Mouse (Mus musculus): ENCODE measurements at regions not wholly inside any gene's neighbourhood (a gene's known extent, or its start where the extent isn't known, plus 50 kb on each side); places are given as distances from the start of the nearest gene placed in this dataset.

GRCm38 (mm10) chr4:22972784-22973584 is 484.8 kb upstream of the Pou3f2 start:
- ATAC-seq (ENCODE audit: insufficient read depth, low FRiP score) = no peak

GRCm38 (mm10) chr4:22971127-22971526 is 483.0 kb upstream of the Pou3f2 start:
- H3K27me3 ChIP-seq (ENCODE audit: control insufficient read depth, insufficient read depth, low read length) = no peaks in the 10 kb centered on the region
- no peaks in the 10 kb centered on the region for H3K36me3 ChIP-seq (ENCODE audit: control insufficient read depth, insufficient read depth, low read length)
- no peak for ATAC-seq (ENCODE audit: insufficient read depth, low FRiP score)
- H3K4me1 ChIP-seq (ENCODE audit: control insufficient read depth, insufficient read depth, low read length) = no peaks in the 10 kb centered on the region
- no peak overlapping the region for H3K9ac ChIP-seq (ENCODE audit: low read length)
- no peak overlapping the region for H3K4me3 ChIP-seq (replicated peaks; ENCODE audit: low read length)
- H3K9me3 ChIP-seq (replicated peaks; ENCODE audit: control insufficient read depth, low read length) = no peaks in the 10 kb centered on the region
- H3K4me2 ChIP-seq (ENCODE audit: low read depth, low read length) = no peak overlapping the region
- WGBS = 59% methylated on average over 2 of the region's 2 CpGs
- H3K27ac ChIP-seq (ENCODE audit: low read length) = no peak overlapping the region

More at GRCm38 (mm10) chr4:22972784-22973584, 484.8 kb upstream of the Pou3f2 start:
- H3K27me3 ChIP-seq (ENCODE audit: control insufficient read depth, insufficient read depth, low read length) = no peaks in the 10 kb centered on the region
- no peak overlapping the region for H3K4me2 ChIP-seq (ENCODE audit: low read depth, low read length)
- no peak overlapping the region for H3K27ac ChIP-seq (ENCODE audit: low read length)
- H3K9me3 ChIP-seq (replicated peaks; ENCODE audit: control insufficient read depth, low read length) = no peaks in the 10 kb centered on the region
- no peaks in the 10 kb centered on the region for H3K4me1 ChIP-seq (ENCODE audit: control insufficient read depth, insufficient read depth, low read length)
- 56% methylated on average over 11 of the region's 11 CpGs for WGBS
- no peak overlapping the region for H3K4me3 ChIP-seq (replicated peaks; ENCODE audit: low read length)
- no peaks in the 10 kb centered on the region for H3K36me3 ChIP-seq (ENCODE audit: control insufficient read depth, insufficient read depth, low read length)
- no peak overlapping the region for H3K9ac ChIP-seq (ENCODE audit: low read length)

- no peak for ATAC-seq (ENCODE audit: insufficient read depth, low FRiP score)
- no peak overlapping the region for H3K27ac ChIP-seq (ENCODE audit: low read length)
- no peak overlapping the region for H3K9ac ChIP-seq (ENCODE audit: low read length)
- no peaks in the 10 kb centered on the region for H3K36me3 ChIP-seq (ENCODE audit: control insufficient read depth, insufficient read depth, low read length)
- WGBS = 10% methylated on average over 5 of the region's 5 CpGs
- H3K4me2 ChIP-seq (ENCODE audit: low read depth, low read length) = no peak overlapping the region
- H3K4me3 ChIP-seq (replicated peaks; ENCODE audit: low read length) = no peak overlapping the region
- no peaks in the 10 kb centered on the region for H3K4me1 ChIP-seq (ENCODE audit: control insufficient read depth, insufficient read depth, low read length)
- no peaks in the 10 kb centered on the region for H3K27me3 ChIP-seq (ENCODE audit: control insufficient read depth, insufficient read depth, low read length)
- H3K9me3 ChIP-seq (replicated peaks; ENCODE audit: control insufficient read depth, low read length) = no peaks in the 10 kb centered on the region
These were observed 482.3 kb upstream of the Pou3f2 start for GRCm38 (mm10) chr4:22970495-22970894.

GRCm38 (mm10) chr4:22949422-22949821 is 461.3 kb upstream of the Pou3f2 start:
- H3K4me3 ChIP-seq (replicated peaks; ENCODE audit: low read length) = no peak overlapping the region
- 60% methylated on average over 1 of the region's 1 CpGs for WGBS
- no peaks in the 10 kb centered on the region for H3K4me1 ChIP-seq (ENCODE audit: control insufficient read depth, insufficient read depth, low read length)
- H3K9ac ChIP-seq (ENCODE audit: low read length) = no peak overlapping the region
- no peaks in the 10 kb centered on the region for H3K36me3 ChIP-seq (ENCODE audit: control insufficient read depth, insufficient read depth, low read length)
- H3K27me3 ChIP-seq (ENCODE audit: control insufficient read depth, insufficient read depth, low read length) = no peaks in the 10 kb centered on the region
- H3K9me3 ChIP-seq (replicated peaks; ENCODE audit: control insufficient read depth, low read length) = no peaks in the 10 kb centered on the region
- H3K4me2 ChIP-seq (ENCODE audit: low read depth, low read length) = no peak overlapping the region
- H3K27ac ChIP-seq (ENCODE audit: low read length) = no peak overlapping the region
- no peak for ATAC-seq (ENCODE audit: insufficient read depth, low FRiP score)

- Histone ChIP-seq H3K9ac (ENCODE audit: low read length) (no peak overlapping the region), H3K36me3 (ENCODE audit: control insufficient read depth, insufficient read depth, low read length) (no peaks in the 10 kb centered on the region), H3K4me2 (ENCODE audit: low read depth, low read length) (no peak overlapping the region), H3K9me3 (replicated peaks; ENCODE audit: control insufficient read depth, low read length) (no peaks in the 10 kb centered on the region), H3K4me1 (ENCODE audit: control insufficient read depth, insufficient read depth, low read length) (no peaks in the 10 kb centered on the region), H3K27me3 (ENCODE audit: control insufficient read depth, insufficient read depth, low read length) (no peaks in the 10 kb centered on the region), H3K4me3 (replicated peaks; ENCODE audit: low read length) (no peak overlapping the region), H3K27ac (ENCODE audit: low read length) (no peak overlapping the region)
- no peak for ATAC-seq (ENCODE audit: insufficient read depth, low FRiP score)
- 80% methylated on average over 4 of the region's 4 CpGs for WGBS
These were observed 460.7 kb upstream of the Pou3f2 start for GRCm38 (mm10) chr4:22948880-22949279.

- no peak for ATAC-seq (ENCODE audit: insufficient read depth, low FRiP score)
- no peak overlapping the region for H3K4me3 ChIP-seq (replicated peaks; ENCODE audit: low read length)
- no peaks in the 10 kb centered on the region for H3K9me3 ChIP-seq (replicated peaks; ENCODE audit: control insufficient read depth, low read length)
- no peaks in the 10 kb centered on the region for H3K4me1 ChIP-seq (ENCODE audit: control insufficient read depth, insufficient read depth, low read length)
- H3K9ac ChIP-seq (ENCODE audit: low read length) = no peak overlapping the region
- H3K4me2 ChIP-seq (ENCODE audit: low read depth, low read length) = no peak overlapping the region
- H3K36me3 ChIP-seq (ENCODE audit: control insufficient read depth, insufficient read depth, low read length) = no peaks in the 10 kb centered on the region
- no peak overlapping the region for H3K27ac ChIP-seq (ENCODE audit: low read length)
- WGBS = 31% methylated on average over 7 of the region's 7 CpGs
- H3K27me3 ChIP-seq (ENCODE audit: control insufficient read depth, insufficient read depth, low read length) = no peaks in the 10 kb centered on the region
These were observed 458.7 kb upstream of the Pou3f2 start for GRCm38 (mm10) chr4:22946788-22947406.

- no peaks in the 10 kb centered on the region for H3K9me3 ChIP-seq (replicated peaks; ENCODE audit: control insufficient read depth, low read length)
- no peak overlapping the region for H3K27ac ChIP-seq (ENCODE audit: low read length)
- no peak overlapping the region for H3K4me3 ChIP-seq (replicated peaks; ENCODE audit: low read length)
- no peaks in the 10 kb centered on the region for H3K27me3 ChIP-seq (ENCODE audit: control insufficient read depth, insufficient read depth, low read length)
- H3K9ac ChIP-seq (ENCODE audit: low read length) = no peak overlapping the region
- ATAC-seq (ENCODE audit: insufficient read depth, low FRiP score) = no peak
- no peaks in the 10 kb centered on the region for H3K4me1 ChIP-seq (ENCODE audit: control insufficient read depth, insufficient read depth, low read length)
- H3K36me3 ChIP-seq (ENCODE audit: control insufficient read depth, insufficient read depth, low read length) = no peaks in the 10 kb centered on the region
- H3K4me2 ChIP-seq (ENCODE audit: low read depth, low read length) = no peak overlapping the region
- 69% methylated on average over 1 of the region's 1 CpGs for WGBS
These were observed 450.1 kb upstream of the Pou3f2 start for GRCm38 (mm10) chr4:22938302-22938701.

GRCm38 (mm10) chr4:22924181-22924580 is 436.0 kb upstream of the Pou3f2 start:
- no peak overlapping the region for H3K27ac ChIP-seq (ENCODE audit: low read length)
- no peak for ATAC-seq (ENCODE audit: insufficient read depth, low FRiP score)
- 78% methylated on average over 8 of the region's 8 CpGs for WGBS

GRCm38 (mm10) chr4:22914886-22915285 is 426.7 kb upstream of the Pou3f2 start:
- Histone ChIP-seq H3K27me3 (ENCODE audit: control insufficient read depth, insufficient read depth, low read length) (no peaks in the 10 kb centered on the region), H3K4me3 (replicated peaks; ENCODE audit: low read length) (no peak overlapping the region), H3K4me1 (ENCODE audit: control insufficient read depth, insufficient read depth, low read length) (no peaks in the 10 kb centered on the region), H3K27ac (ENCODE audit: low read length) (no peak overlapping the region), H3K36me3 (ENCODE audit: control insufficient read depth, insufficient read depth, low read length) (no peaks in the 10 kb centered on the region), H3K9ac (ENCODE audit: low read length) (no peak overlapping the region), H3K9me3 (replicated peaks; ENCODE audit: control insufficient read depth, low read length) (no peaks in the 10 kb centered on the region), H3K4me2 (ENCODE audit: low read depth, low read length) (no peak overlapping the region)
- ATAC-seq (ENCODE audit: insufficient read depth, low FRiP score) = no peak
- 64% methylated on average over 5 of the region's 5 CpGs for WGBS

More at GRCm38 (mm10) chr4:22924181-22924580, 436.0 kb upstream of the Pou3f2 start:
- H3K9ac ChIP-seq (ENCODE audit: low read length) = no peak overlapping the region
- H3K27me3 ChIP-seq (ENCODE audit: control insufficient read depth, insufficient read depth, low read length) = no peaks in the 10 kb centered on the region
- H3K4me1 ChIP-seq (ENCODE audit: control insufficient read depth, insufficient read depth, low read length) = no peaks in the 10 kb centered on the region
- H3K4me3 ChIP-seq (replicated peaks; ENCODE audit: low read length) = no peak overlapping the region
- no peaks in the 10 kb centered on the region for H3K36me3 ChIP-seq (ENCODE audit: control insufficient read depth, insufficient read depth, low read length)
- H3K4me2 ChIP-seq (ENCODE audit: low read depth, low read length) = no peak overlapping the region
- no peaks in the 10 kb centered on the region for H3K9me3 ChIP-seq (replicated peaks; ENCODE audit: control insufficient read depth, low read length)

Data from stomach, embryonic 16.5 days (tissue).